Mouse (Mus musculus) hindbrain, embryonic 11.5 days (tissue): ENCODE measurements at regions not wholly inside any gene's neighbourhood (a gene's known extent, or its start where the extent isn't known, plus 50 kb on each side); places are given as distances from the start of the nearest gene placed in this dataset.

Experiments
- ATAC-seq: fragments of 200-750 bp; cut with Nextera tagmentation; 2 replicates; pipeline ENCODE4 v1.8.0; 2017; ENCODE audit warnings: mild to moderate bottlenecking, moderate TSS enrichment, moderate library complexity; ENCODE audit not compliant: low FRiP score
- DNase-seq: peaks from one replicate; pipeline ENCODE4 v3.0.0-alpha.2; 2015; ENCODE audit warnings: low spot score
- H3K27ac ChIP-seq: fragments of 300-500 bp; sonication (generic); 2 replicates; pipeline ENCODE4 v1.5.1; 2014; ENCODE audit warnings: mild to moderate bottlenecking, low read depth, low read length
- H3K27me3 ChIP-seq: fragments of 300-500 bp; sonication (generic); 2 replicates; pipeline ENCODE4 v1.6.1; 2014; ENCODE audit warnings: mild to moderate bottlenecking, low read length, moderate library complexity, mixed read lengths; ENCODE audit not compliant: control insufficient read depth, insufficient read depth
- H3K36me3 ChIP-seq: fragments of 300-500 bp; sonication (generic); 2 replicates; pipeline ENCODE4 v1.6.1; 2014; ENCODE audit warnings: mild to moderate bottlenecking, low read length, moderate library complexity, mixed read lengths; ENCODE audit not compliant: control insufficient read depth, insufficient read depth
- H3K4me1 ChIP-seq: fragments of 300-500 bp; sonication (generic); replicated peaks from 2 replicates; pipeline ENCODE4 v1.6.1; 2014; ENCODE audit warnings: low read length, mixed read lengths; ENCODE audit not compliant: control insufficient read depth, insufficient read depth
- H3K4me2 ChIP-seq: fragments of 300-500 bp; sonication (generic); replicated peaks from 2 replicates; pipeline ENCODE4 v1.6.1; 2014; ENCODE audit warnings: mild to moderate bottlenecking, low read depth, low read length
- H3K4me3 ChIP-seq: fragments of 300-500 bp; sonication (generic); 2 replicates; pipeline ENCODE4 v1.5.1; 2014; ENCODE audit warnings: low read depth, low read length
- H3K9ac ChIP-seq: fragments of 300-500 bp; sonication (generic); 2 replicates; pipeline ENCODE4 v1.6.1; 2014; ENCODE audit warnings: low read depth, low read length
- H3K9me3 ChIP-seq: fragments of 300-500 bp; sonication (generic); 2 replicates; pipeline ENCODE4 v1.6.1; 2016; ENCODE audit warnings: low read length; ENCODE audit not compliant: control insufficient read depth
- WGBS: fragments of 180-500 bp; shearing (Covaris S2); extraction: QIAGEN DNeasy Blood & Tissue Kit; methylation state at CpG from one replicate; pipeline ENCODE4 v1.1.7; 2014; 5-methylcytosine and 5-hydroxymethylcytosine counted together

DNA sequence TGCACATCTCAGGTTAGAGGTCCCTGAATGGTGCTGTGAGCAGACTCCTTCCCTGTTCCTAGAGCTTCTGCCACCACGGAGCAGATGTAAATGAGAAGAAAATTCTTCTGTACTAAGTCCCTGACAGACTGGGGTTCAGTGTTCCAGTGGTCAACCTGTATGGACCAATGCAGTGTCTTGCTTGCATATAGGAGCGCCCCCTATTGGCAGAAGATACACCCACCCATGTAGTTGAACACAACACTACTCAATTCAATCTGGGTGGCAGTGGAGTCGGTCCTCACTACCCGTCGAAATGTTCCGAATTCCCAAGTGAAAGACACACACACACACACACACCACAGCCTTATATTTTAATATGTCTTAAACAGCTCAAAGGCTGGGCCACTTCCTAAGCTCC lies 94.6 kb downstream of the Psmg1 start:
- no peak overlapping the region for H3K4me3 ChIP-seq
- H3K9ac ChIP-seq = no peak overlapping the region
- no peak for ATAC-seq
- no peaks in the 10 kb centered on the region for H3K27me3 ChIP-seq
- H3K9me3 ChIP-seq = no peaks in the 10 kb centered on the region
- H3K4me1 ChIP-seq = no peaks in the 10 kb centered on the region
- 77% methylated on average over 6 of the region's 6 CpGs for WGBS
- no peak overlapping the region for H3K27ac ChIP-seq
- H3K4me2 ChIP-seq = no peak overlapping the region
- H3K36me3 ChIP-seq = no peaks in the 10 kb centered on the region
- peak; percentile 10 for DNase-seq

GRCm38 (mm10) chr16:95893534-95894290 lies 97.0 kb downstream of the Psmg1 start:
- 81% methylated on average over 6 of the region's 6 CpGs for WGBS
- H3K27me3 ChIP-seq = no peaks in the 10 kb centered on the region
- H3K4me1 ChIP-seq = no peaks in the 10 kb centered on the region
- H3K4me3 ChIP-seq = no peak overlapping the region
- no peak overlapping the region for H3K9ac ChIP-seq
- no peaks in the 10 kb centered on the region for H3K36me3 ChIP-seq
- no peak overlapping the region for H3K27ac ChIP-seq
- ATAC-seq = no peak
- DNase-seq = no peak
- no peak overlapping the region for H3K4me2 ChIP-seq
- H3K9me3 ChIP-seq = no peaks in the 10 kb centered on the region

- Histone ChIP-seq H3K36me3 (no peaks in the 10 kb centered on the region), H3K27me3 (no peaks in the 10 kb centered on the region), H3K4me1 (no peaks in the 10 kb centered on the region), H3K27ac (no peak overlapping the region), H3K4me2 (no peak overlapping the region), H3K9ac (no peak overlapping the region), H3K9me3 (no peaks in the 10 kb centered on the region), H3K4me3 (no peak overlapping the region)
- ATAC-seq (no peak), DNase-seq (no peak)
- 87% methylated on average over 3 of the region's 3 CpGs for WGBS
Measured at GRCm38 (mm10) chr16:95892356-95892755, 98.4 kb downstream of the Psmg1 start.

- Histone ChIP-seq H3K9ac (no peak overlapping the region), H3K4me2 (no peak overlapping the region), H3K4me1 (no peaks in the 10 kb centered on the region), H3K27me3 (no peaks in the 10 kb centered on the region), H3K4me3 (no peak overlapping the region), H3K9me3 (no peaks in the 10 kb centered on the region), H3K27ac (no peak overlapping the region), H3K36me3 (no peaks in the 10 kb centered on the region)
- WGBS = 88% methylated on average over 1 of the region's 1 CpGs
- DNase-seq (no peak), ATAC-seq (no peak)
Measured at GRCm38 (mm10) chr16:95886131-95886530, 104.6 kb downstream of the Psmg1 start.

GRCm38 (mm10) chr16:95873297-95873696 lies 117.5 kb downstream of the Psmg1 start:
- no peaks in the 10 kb centered on the region for H3K4me1 ChIP-seq
- ATAC-seq (no peak), DNase-seq (no peak)
- no peak overlapping the region for H3K27ac ChIP-seq
- 93% methylated on average over 4 of the region's 4 CpGs for WGBS
- no peak overlapping the region for H3K4me2 ChIP-seq
- H3K36me3 ChIP-seq = no peaks in the 10 kb centered on the region
- H3K9ac ChIP-seq = no peak overlapping the region
- H3K9me3 ChIP-seq = no peaks in the 10 kb centered on the region
- no peak overlapping the region for H3K4me3 ChIP-seq
- no peaks in the 10 kb centered on the region for H3K27me3 ChIP-seq

GRCm38 (mm10) chr16:95872436-95872835 lies 118.3 kb downstream of the Psmg1 start:
- Histone ChIP-seq H3K4me1 (no peaks in the 10 kb centered on the region), H3K36me3 (no peaks in the 10 kb centered on the region), H3K4me2 (no peak overlapping the region), H3K27me3 (no peaks in the 10 kb centered on the region), H3K27ac (no peak overlapping the region), H3K9me3 (no peaks in the 10 kb centered on the region), H3K4me3 (no peak overlapping the region), H3K9ac (no peak overlapping the region)
- ATAC-seq = no peak
- 58% methylated on average over 3 of the region's 3 CpGs for WGBS
- no peak for DNase-seq

DNA sequence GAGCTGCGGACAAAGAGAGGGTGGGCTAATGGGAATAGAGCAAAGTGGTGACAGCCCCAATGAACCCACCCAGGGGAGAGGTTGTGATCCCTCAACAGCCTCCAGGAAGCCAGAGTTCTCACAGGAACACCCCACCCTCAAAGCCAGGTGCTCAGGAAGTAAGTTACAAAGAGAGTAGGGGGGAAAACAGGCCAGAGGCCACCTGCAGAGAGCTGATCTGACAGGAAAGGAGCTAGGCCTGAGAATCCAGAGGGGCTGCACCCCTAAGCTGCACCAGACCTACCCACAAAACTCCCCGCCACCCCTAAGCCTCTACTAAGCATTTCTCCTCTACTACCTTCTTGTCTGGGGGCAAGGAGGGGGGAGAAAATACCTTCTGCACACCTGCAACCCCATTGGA lies 120.5 kb downstream of the Psmg1 start:
- 76% methylated on average over 2 of the region's 2 CpGs for WGBS

DNA sequence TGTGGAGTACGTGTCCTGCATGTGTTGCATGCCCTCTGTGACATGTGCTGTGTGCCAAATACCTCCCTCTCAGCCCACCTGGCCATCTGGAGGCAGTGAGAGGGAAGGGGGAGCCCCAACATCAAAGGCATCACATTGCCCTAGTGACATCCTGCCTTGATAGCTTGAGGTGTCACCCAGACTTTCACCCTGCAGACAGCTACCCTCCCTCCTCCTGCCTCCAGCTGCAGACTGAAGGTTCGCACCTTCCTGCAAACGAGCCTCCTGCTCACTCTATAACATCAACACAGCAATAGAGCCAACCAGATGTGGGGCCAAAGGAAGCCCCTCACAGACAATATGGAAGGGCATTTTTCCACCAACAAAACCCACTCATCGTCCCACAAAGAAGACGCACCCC lies 121.3 kb downstream of the Psmg1 start:
- 76% methylated on average over 5 of the region's 5 CpGs for WGBS
- ATAC-seq = no peak
- Histone ChIP-seq H3K4me1 (no peaks in the 10 kb centered on the region), H3K9me3 (no peaks in the 10 kb centered on the region), H3K27me3 (no peaks in the 10 kb centered on the region), H3K27ac (no peak overlapping the region), H3K4me3 (no peak overlapping the region), H3K9ac (no peak overlapping the region), H3K36me3 (no peaks in the 10 kb centered on the region), H3K4me2 (no peak overlapping the region)
- no peak for DNase-seq

More for the DNA sequence above, 120.5 kb downstream of the Psmg1 start:
- no peak for DNase-seq
- Histone ChIP-seq H3K4me3 (no peak overlapping the region), H3K9ac (no peak overlapping the region), H3K4me2 (no peak overlapping the region), H3K36me3 (no peaks in the 10 kb centered on the region), H3K27ac (no peak overlapping the region), H3K9me3 (no peaks in the 10 kb centered on the region), H3K4me1 (no peaks in the 10 kb centered on the region), H3K27me3 (no peaks in the 10 kb centered on the region)
- ATAC-seq = no peak

DNA sequence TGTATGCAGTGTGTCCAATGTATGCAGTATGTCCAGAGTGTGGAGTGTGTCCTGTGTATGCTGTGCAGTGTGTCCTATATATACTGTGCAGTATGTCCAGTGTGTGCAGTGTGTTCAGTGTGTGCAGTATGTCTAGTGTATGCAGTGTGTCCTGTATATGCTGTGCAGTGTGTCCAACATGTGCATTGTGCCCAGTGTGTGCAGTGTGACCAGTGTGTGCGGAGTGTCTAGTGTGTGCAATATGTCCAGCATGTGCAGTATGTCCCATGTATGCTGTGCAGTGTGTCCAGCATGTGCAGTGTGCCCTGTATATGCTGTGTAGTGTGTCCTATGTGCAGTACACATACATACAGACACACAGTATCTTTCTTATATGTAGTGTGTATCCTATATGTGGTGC lies 121.9 kb downstream of the Psmg1 start:
- Histone ChIP-seq H3K4me2 (no peak overlapping the region), H3K9ac (no peak overlapping the region), H3K27ac (no peak overlapping the region), H3K9me3 (no peaks in the 10 kb centered on the region), H3K27me3 (no peaks in the 10 kb centered on the region), H3K4me3 (no peak overlapping the region), H3K4me1 (no peaks in the 10 kb centered on the region), H3K36me3 (no peaks in the 10 kb centered on the region)
- 98% methylated on average over 1 of the region's 1 CpGs for WGBS
- ATAC-seq (no peak), DNase-seq (no peak)
